Mouse (Mus musculus): ENCODE data around the gene Mbl2.

DNA sequence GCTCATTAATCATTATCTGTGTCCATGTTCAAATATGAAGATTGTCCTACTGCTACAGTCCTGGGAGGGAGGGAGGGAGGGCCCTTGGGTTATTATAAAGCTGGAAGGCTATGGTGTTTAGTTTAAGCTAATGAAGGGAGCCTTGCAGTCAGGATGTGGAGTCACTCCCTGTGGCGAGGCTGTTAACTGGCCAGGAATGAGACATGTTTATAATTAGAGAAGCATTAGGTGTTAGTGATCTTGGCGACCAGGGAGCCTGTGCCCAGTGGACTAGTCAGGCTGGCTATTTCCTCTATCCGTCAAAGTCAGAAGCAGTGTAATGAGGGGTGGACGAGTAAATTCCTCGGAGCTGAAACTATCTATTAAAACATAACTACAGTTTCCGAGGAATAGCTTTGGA is 23.6 kb downstream of the Mbl2 start:
- TF ChIP-seq CTCF (IDR thresholded peaks at IDR 0.05; ENCODE audit: low read depth) (no peak), EP300 (IDR thresholded peaks at IDR 0.05; ENCODE audit: low read depth) (no peak)

Data from heart, postnatal 0 days (tissue).